Mouse (Mus musculus) G1E (cell line): ENCODE results near the gene Slc44a2.

Source experiments
- CTCF ChIP-seq: IDR thresholded peaks from 2 replicates; pipeline ENCODE4 v1.5.1; 2012; ENCODE audit warnings: low read depth, low read length, inconsistent platforms, mixed read lengths
- GATA2 ChIP-seq: IDR thresholded peaks from 2 replicates; pipeline ENCODE4 v1.6.1; 2012; ENCODE audit warnings: low read depth, low read length, inconsistent platforms, borderline replicate concordance

GRCm38 (mm10) chr9:21311695-21312094 lies 8.8 kb upstream of the Slc44a2 start:
- TF ChIP-seq CTCF (no peak), GATA2 (no peak)
